Mouse (Mus musculus): ENCODE results near the gene Calu. TPM values are rescaled to one million over a fixed set of nuclear protein-coding genes. Genes with fewer than 3 reads are reported as not detected.

The Calu gene
- 354 and 404 TPM in 2 replicates for polyA plus RNA-seq (2015; fragmentation: Nextera tagmentation; extraction: Ambion mirVana)

DNA sequence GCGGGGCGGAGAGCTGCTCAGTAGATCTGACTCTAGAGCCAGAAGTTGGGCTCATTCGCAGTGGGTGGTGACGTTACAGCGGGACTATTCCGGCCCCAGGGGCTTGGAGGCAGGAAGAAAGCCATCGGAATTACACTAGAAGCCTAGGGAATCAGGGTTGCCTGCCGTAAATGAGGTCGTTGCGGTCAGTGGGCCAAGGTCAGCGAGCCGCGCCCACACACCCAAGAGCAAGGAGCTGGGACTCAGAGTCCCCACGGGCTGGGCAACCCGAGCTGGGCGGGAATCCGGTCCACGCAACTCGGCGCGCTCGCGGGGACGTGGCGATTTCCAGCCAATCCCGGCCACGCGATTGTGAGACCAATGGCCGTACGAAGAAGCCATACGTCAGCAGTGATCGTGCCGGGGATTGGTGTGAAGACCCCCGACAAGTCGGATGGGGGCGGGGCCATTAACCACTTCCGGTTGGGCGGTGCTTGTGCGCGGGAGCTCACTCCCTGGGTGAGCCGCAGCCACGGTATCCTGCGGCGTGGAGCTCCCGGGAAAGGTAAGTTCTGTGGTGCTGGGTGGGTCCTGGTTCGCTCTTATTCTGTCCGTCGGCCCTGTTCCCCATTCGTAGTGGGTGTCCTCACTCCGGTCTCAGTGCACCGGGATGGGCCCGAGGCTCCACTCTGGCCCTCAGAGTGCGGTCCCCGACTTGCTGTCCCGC, at the start of gene Calu:
Calu (plus strand) TSS at position 405 of the 706 bp plus-strand sequence.
- under 1% methylated on average over 55 of the region's 55 CpGs for WGBS
- peak; percentile 99 for ATAC-seq (replicated peaks; ENCODE audit: insufficient number of reproducible peaks, insufficient read depth, low FRiP score, low read depth)

GRCm38 (mm10) chr6:29299112-29299511, 48.8 kb upstream of the Calu start:
- Histone ChIP-seq H3K27me3 (no peaks in the 10 kb centered on the region), H3K4me2 (no peak overlapping the region), H3K4me1 (replicated peaks) (no peaks in the 10 kb centered on the region), H3K36me3 (no peaks in the 10 kb centered on the region), H3K27ac (no peak overlapping the region), H3K9ac (no peak overlapping the region), H3K4me3 (no peak overlapping the region), H3K9me3 (replicated peaks) (no peaks in the 10 kb centered on the region)
- 52% methylated on average over 2 of the region's 2 CpGs for WGBS
- ATAC-seq (replicated peaks; ENCODE audit: insufficient number of reproducible peaks, insufficient read depth, low FRiP score, low read depth) = no peak

More for the DNA sequence above, at the start of gene Calu:
- Histone ChIP-seq H3K27me3 (no peaks in the 10 kb centered on the region), H3K4me2 (peak within 1 kb of the TSS; percentile 74), H3K4me1 (replicated peaks) (peaks cover 35% of the 10 kb centered on the region), H3K4me3 (peak within 1 kb of the TSS; percentile 95), H3K9ac (peak within 1 kb of the TSS; percentile 94), H3K36me3 (no peaks in the 10 kb centered on the region), H3K9me3 (replicated peaks) (no peaks in the 10 kb centered on the region), H3K27ac (peak within 1 kb of the TSS; percentile 96)

DNA sequence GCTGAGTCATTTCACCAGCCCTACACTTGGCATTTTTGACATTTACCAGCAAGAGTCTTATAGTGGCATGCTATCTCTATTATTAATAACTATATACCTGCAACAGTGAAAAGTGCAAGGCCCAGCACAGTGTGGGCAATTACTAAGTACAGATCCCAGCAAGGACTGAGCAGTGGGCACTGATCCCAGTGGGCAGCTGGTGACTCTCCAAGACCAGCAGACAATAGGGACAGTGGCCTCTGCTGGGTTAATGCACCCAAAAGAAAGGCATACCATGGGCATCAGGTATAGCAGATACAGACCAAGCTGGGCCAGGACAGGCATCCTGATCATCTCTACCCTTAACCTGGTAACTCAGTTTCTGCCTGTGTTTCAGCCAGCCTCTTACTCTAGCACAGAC, 44.6 kb upstream of the Calu start:
- no peak overlapping the region for H3K27ac ChIP-seq
- H3K4me2 ChIP-seq = no peak overlapping the region
- ATAC-seq (replicated peaks; ENCODE audit: insufficient number of reproducible peaks, insufficient read depth, low FRiP score, low read depth) = no peak
- H3K4me1 ChIP-seq (replicated peaks) = no peaks in the 10 kb centered on the region
- no peak overlapping the region for H3K4me3 ChIP-seq
- no peaks in the 10 kb centered on the region for H3K36me3 ChIP-seq
- H3K9ac ChIP-seq = no peak overlapping the region
- H3K9me3 ChIP-seq (replicated peaks) = no peaks in the 10 kb centered on the region
- H3K27me3 ChIP-seq = no peaks in the 10 kb centered on the region

DNA sequence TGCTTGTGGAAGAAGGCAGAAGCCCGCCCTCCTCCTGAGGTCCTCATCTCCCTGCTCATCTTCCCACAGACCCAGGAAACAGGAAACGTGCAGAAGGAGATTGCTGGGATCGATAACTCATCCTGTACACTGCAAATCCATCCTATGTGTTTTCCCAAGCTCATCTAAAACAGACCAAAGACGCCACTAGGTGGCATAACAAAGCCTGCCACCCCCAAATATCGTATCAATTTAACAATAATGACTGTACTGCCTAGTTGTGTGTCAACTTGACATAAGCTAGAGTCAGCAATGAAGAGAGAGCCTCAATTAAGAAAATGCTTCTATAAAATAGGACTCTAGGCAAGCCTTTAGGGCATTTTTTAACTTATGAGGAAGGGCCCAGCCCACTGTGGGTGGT, 44.1 kb upstream of the Calu start:
- no peak overlapping the region for H3K4me3 ChIP-seq
- H3K27me3 ChIP-seq = no peaks in the 10 kb centered on the region
- WGBS = 40% methylated on average over 5 of the region's 5 CpGs
- H3K4me2 ChIP-seq = no peak overlapping the region
- H3K4me1 ChIP-seq (replicated peaks) = no peaks in the 10 kb centered on the region
- no peak overlapping the region for H3K9ac ChIP-seq
- no peaks in the 10 kb centered on the region for H3K9me3 ChIP-seq (replicated peaks)
- ATAC-seq (replicated peaks; ENCODE audit: insufficient number of reproducible peaks, insufficient read depth, low FRiP score, low read depth) = no peak
- H3K27ac ChIP-seq = no peak overlapping the region
- H3K36me3 ChIP-seq = no peaks in the 10 kb centered on the region

DNA sequence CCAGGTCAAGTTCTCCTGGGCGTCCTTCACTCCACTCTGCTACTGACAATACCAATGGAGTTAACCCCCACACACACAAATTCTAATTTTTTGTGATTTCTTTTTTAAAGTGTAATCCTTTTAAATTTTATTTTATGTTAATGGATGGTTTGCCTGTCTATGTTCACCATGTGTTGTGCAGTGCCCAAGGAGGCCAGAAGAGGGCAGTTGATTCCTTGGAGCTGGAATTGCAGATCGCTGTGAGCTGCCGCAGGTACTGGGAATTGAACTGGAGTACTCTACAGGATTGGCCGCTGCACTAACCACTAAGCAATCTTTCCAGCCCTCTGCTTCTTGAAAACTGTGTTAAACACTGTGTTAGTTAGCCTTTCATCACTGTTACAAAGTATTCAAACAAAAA, 42.4 kb upstream of the Calu start:
- no peaks in the 10 kb centered on the region for H3K4me1 ChIP-seq (replicated peaks)
- no peaks in the 10 kb centered on the region for H3K27me3 ChIP-seq
- H3K4me2 ChIP-seq = no peak overlapping the region
- no peak overlapping the region for H3K9ac ChIP-seq
- no peaks in the 10 kb centered on the region for H3K9me3 ChIP-seq (replicated peaks)
- H3K4me3 ChIP-seq = no peak overlapping the region
- no peak for ATAC-seq (replicated peaks; ENCODE audit: insufficient number of reproducible peaks, insufficient read depth, low FRiP score, low read depth)
- H3K36me3 ChIP-seq = no peaks in the 10 kb centered on the region
- no peak overlapping the region for H3K27ac ChIP-seq
- 85% methylated on average over 4 of the region's 4 CpGs for WGBS

DNA sequence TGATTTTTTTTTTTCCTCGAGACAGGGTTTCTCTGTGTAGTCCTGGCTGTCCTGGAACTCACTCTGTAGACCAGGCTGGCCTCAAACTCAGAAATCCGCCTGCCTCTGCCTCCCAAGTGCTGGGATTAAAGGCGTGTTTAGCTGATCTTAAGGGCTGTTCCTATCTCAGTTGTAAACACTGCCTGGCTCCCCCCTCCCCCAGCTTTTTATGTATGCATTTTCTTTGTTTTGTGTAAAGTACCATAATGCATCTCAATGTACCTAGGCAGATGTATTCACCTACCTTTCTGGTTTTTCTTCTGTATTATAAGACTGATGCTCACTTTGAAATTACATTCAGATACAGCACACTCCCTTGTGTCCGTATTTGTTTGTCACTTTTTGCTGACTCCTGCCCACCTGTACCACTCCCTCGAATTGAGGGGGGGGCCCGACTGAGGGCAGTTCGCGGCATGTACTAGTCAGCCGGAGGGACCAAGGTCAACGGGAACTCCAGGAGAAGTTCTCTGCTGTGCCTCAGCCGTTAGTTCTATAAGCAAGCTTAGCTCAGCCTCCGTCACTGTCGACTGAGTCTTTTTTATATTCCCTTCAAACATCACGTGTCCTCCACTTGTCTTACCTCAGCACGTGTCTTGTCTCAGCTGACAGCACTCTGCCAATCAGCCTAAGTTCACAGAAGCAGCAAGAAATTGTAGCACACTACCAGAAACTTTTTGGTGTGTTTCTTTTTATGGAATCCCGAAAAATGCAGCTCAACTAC, 38.8 kb upstream of the Calu start:
- ATAC-seq (replicated peaks; ENCODE audit: insufficient number of reproducible peaks, insufficient read depth, low FRiP score, low read depth) = no peak
- Histone ChIP-seq H3K4me1 (replicated peaks) (no peaks in the 10 kb centered on the region), H3K4me3 (no peak overlapping the region), H3K27me3 (no peaks in the 10 kb centered on the region), H3K4me2 (no peak overlapping the region), H3K9ac (no peak overlapping the region), H3K36me3 (no peaks in the 10 kb centered on the region), H3K9me3 (replicated peaks) (no peaks in the 10 kb centered on the region), H3K27ac (no peak overlapping the region)
- WGBS = 82% methylated on average over 16 of the region's 16 CpGs

DNA sequence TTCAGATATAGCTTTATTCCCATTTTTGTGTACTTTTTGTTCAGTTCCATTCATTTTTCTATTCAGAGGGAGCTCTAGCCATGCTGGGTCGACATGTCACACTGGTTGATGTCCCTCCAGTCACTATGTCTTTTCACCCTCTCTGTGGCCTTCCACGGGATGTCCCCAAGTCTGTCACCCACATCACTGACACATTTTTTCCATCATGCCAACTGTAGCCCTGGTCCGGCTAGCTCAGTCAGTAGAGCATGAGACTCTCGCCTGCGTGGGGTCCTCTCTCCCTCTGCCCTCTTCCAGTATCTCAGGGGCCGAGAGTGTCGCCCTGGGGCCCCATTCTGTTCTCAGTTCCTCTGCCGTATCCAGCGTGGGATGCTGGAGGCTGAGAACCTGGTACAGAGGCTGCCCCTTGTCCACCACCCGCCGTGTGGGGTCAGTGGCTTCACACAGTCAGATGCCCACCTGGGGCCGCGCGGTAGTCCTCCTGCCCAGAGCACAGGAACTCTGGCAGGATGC, 34.1 kb upstream of the Calu start:
- Histone ChIP-seq H3K9me3 (replicated peaks) (no peaks in the 10 kb centered on the region), H3K36me3 (no peaks in the 10 kb centered on the region), H3K27ac (no peak overlapping the region), H3K9ac (no peak overlapping the region), H3K4me3 (no peak overlapping the region), H3K27me3 (no peaks in the 10 kb centered on the region), H3K4me2 (no peak overlapping the region), H3K4me1 (replicated peaks) (0 out of 2 replicates have a peak, but pooled peaks cover under 1% of the 10 kb centered on the region)
- no peak for ATAC-seq (replicated peaks; ENCODE audit: insufficient number of reproducible peaks, insufficient read depth, low FRiP score, low read depth)
- 66% methylated on average over 14 of the region's 14 CpGs for WGBS

DNA sequence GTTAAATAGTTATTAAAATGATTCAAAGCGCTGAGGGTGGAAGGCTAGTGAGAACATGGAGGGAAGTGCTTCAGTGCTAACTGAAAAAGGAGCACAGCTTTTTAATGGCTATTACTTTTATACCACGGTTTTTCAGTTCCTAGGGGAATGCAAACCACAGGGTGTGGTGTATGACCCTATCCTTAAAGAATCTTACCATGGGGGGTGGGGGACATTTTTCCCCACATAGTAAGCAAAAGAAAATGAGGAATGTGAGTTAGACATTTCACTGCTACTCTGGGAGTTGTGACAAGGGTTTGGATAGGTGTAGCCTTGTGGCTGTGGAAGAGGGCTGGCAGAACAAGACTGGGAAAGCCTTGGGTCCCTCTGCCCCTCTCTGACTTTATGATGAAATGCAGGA, 30.6 kb upstream of the Calu start:
- Histone ChIP-seq H3K4me2 (no peak overlapping the region), H3K27me3 (no peaks in the 10 kb centered on the region), H3K36me3 (no peaks in the 10 kb centered on the region), H3K4me3 (no peak overlapping the region), H3K9me3 (replicated peaks) (no peaks in the 10 kb centered on the region), H3K27ac (no peak overlapping the region), H3K9ac (no peak overlapping the region), H3K4me1 (replicated peaks) (0 out of 2 replicates have a peak, but pooled peaks cover 3% of the 10 kb centered on the region)
- no peak for ATAC-seq (replicated peaks; ENCODE audit: insufficient number of reproducible peaks, insufficient read depth, low FRiP score, low read depth)
- 65% methylated on average over 2 of the region's 2 CpGs for WGBS

- Histone ChIP-seq H3K36me3 (no peaks in the 10 kb centered on the region), H3K9ac (no peak overlapping the region), H3K4me2 (no peak overlapping the region), H3K27me3 (no peaks in the 10 kb centered on the region), H3K4me3 (no peak overlapping the region), H3K27ac (no peak overlapping the region), H3K4me1 (replicated peaks) (0 out of 2 replicates have a peak, but pooled peaks cover 3% of the 10 kb centered on the region), H3K9me3 (replicated peaks) (no peaks in the 10 kb centered on the region)
- no peak for ATAC-seq (replicated peaks; ENCODE audit: insufficient number of reproducible peaks, insufficient read depth, low FRiP score, low read depth)
- 71% methylated on average over 3 of the region's 3 CpGs for WGBS
Observed at GRCm38 (mm10) chr6:29317941-29318340, 29.9 kb upstream of the Calu start.

DNA sequence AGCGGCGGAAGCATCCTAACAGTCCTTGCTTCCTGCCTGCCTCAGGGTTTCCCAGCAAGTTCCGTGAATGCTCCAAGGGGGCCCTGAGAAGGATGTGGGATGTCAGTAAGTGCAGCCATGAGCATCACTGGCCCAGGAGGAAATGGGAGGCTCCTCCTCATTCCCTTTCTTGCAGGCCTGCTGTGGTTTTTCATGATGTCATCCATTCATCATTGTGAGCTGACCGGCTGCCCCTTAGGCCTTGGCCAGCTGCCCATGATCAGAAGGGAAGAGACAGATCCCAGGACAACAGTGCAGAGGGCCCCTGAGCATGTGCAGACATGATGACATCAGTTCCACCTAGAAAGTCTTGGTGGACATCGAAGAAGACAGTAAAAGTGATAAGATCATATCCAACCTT, 29.0 kb upstream of the Calu start, which contains the start of gene Fam71f1:
Fam71f1 (plus strand) TSS at position 262 of the 400 bp plus-strand sequence.
- no peak within 1 kb of the TSS for H3K4me2 ChIP-seq
- 0 out of 2 replicates have a peak, but pooled peaks cover 3% of the 10 kb centered on the region for H3K4me1 ChIP-seq (replicated peaks)
- no peaks in the 10 kb centered on the region for H3K36me3 ChIP-seq
- 45% methylated on average over 5 of the region's 5 CpGs for WGBS
- no peak within 1 kb of the TSS for H3K4me3 ChIP-seq
- peak; percentile 60 for ATAC-seq (replicated peaks; ENCODE audit: insufficient number of reproducible peaks, insufficient read depth, low FRiP score, low read depth)
- H3K9ac ChIP-seq = no peak within 1 kb of the TSS
- H3K9me3 ChIP-seq (replicated peaks) = no peaks in the 10 kb centered on the region
- H3K27ac ChIP-seq = no peak within 1 kb of the TSS
- H3K27me3 ChIP-seq = no peaks in the 10 kb centered on the region

DNA sequence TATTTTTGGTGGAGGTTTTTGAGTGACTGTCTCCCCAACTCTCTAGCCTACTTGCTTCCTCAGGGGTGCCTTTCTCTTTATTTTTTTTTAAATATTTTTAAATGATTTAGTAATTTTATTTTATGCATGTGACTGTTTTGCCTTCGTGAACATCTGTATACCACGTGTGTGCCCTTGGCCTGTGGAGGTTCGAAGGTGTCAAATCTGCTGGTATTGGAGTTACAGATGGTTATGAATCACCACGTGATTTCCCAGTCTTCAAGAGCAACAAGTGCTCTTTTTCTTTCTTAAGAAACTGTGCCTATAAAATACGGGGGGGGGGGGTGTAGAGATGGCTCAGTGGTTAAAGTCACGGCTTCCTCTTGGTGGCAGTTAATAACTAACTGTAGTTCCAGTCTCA, 26.3 kb upstream of the Calu start:
- Histone ChIP-seq H3K9ac (no peak overlapping the region), H3K9me3 (replicated peaks) (no peaks in the 10 kb centered on the region), H3K4me2 (no peak overlapping the region), H3K4me3 (no peak overlapping the region), H3K36me3 (no peaks in the 10 kb centered on the region), H3K27me3 (no peaks in the 10 kb centered on the region), H3K4me1 (replicated peaks) (0 out of 2 replicates have a peak, but pooled peaks cover 3% of the 10 kb centered on the region), H3K27ac (no peak overlapping the region)
- WGBS = 79% methylated on average over 6 of the region's 6 CpGs
- no peak for ATAC-seq (replicated peaks; ENCODE audit: insufficient number of reproducible peaks, insufficient read depth, low FRiP score, low read depth)

Measured in heart, embryonic 15.5 days (tissue).